Mouse (Mus musculus) olfactory bulb, adult 2 months (tissue): ENCODE data around the gene Klc4. TPM values are rescaled to one million over a fixed set of nuclear protein-coding genes. Genes with fewer than 3 reads are reported as not detected.

Experiments
- H3K27ac ChIP-seq: fragments of 200-500 bp; 2 replicates; pipeline ENCODE4 v1.5.1; 2012; ENCODE audit warnings: low read depth, low read length; ENCODE audit not compliant: insufficient read depth
- H3K4me1 ChIP-seq: fragments of 200-500 bp; 2 replicates; pipeline ENCODE4 v1.6.1; 2012; ENCODE audit warnings: low read length; ENCODE audit not compliant: control insufficient read depth, insufficient read depth
- H3K4me3 ChIP-seq: fragments of 200-500 bp; 2 replicates; pipeline ENCODE4 v1.5.1; 2012; ENCODE audit warnings: mild to moderate bottlenecking, low read depth, low read length, moderate library complexity; ENCODE audit not compliant: insufficient read depth
- CTCF ChIP-seq: fragments of 200-500 bp; IDR thresholded peaks from 2 replicates; pipeline ENCODE4 v1.5.1; 2012; ENCODE audit warnings: low read depth, mild to moderate bottlenecking, low read length, moderate library complexity; ENCODE audit not compliant: insufficient read depth
- POLR2A ChIP-seq: fragments of 200-500 bp; IDR thresholded peaks from 2 replicates; pipeline ENCODE4 v1.6.1; 2012; ENCODE audit warnings: mild to moderate bottlenecking, low read depth, low read length, moderate library complexity; ENCODE audit not compliant: insufficient read depth
- WGBS: fragments of 180-500 bp; shearing (Covaris S2); methylation state at CpG from one replicate; pipeline ENCODE4 v1.1.7; 2018; 5-methylcytosine and 5-hydroxymethylcytosine counted together
- polyA plus RNA-seq: library from polyadenylated mRNA; stranded (reverse); fragments of >200 nt; gene quantifications from 2 replicates; pipeline ENCODE4 v1.2.4, GENCODE M21; 2012; ENCODE audit warnings: low replicate concordance; ENCODE audit not compliant: missing spikeins, insufficient read depth, insufficient read length

The Klc4 gene
- polyA plus RNA-seq, 1 experiment, result not detected

GRCm38 (mm10) chr17:46661981-46662380 lies 16.2 kb upstream of the Klc4 start:
- 85% methylated on average over 12 of the region's 12 CpGs for WGBS
- H3K4me3 ChIP-seq, result no peak overlapping the region
- H3K4me1 ChIP-seq, result no peaks in the 10 kb centered on the region
- TF ChIP-seq POLR2A, result no peak
- TF ChIP-seq CTCF, result no peak
- no peak overlapping the region for H3K27ac ChIP-seq

- H3K4me1 ChIP-seq, result no peaks in the 10 kb centered on the region
- H3K27ac ChIP-seq, result no peak overlapping the region
- TF ChIP-seq POLR2A, result no peak
- TF ChIP-seq CTCF, result no peak
- H3K4me3 ChIP-seq, result no peak overlapping the region
- WGBS, result 95% methylated on average over 9 of the region's 9 CpGs
Observed at GRCm38 (mm10) chr17:46661351-46661750, 15.5 kb upstream of the Klc4 start.

- no peak overlapping the region for H3K4me3 ChIP-seq
- peaks cover 13% of the 10 kb centered on the region for H3K4me1 ChIP-seq
- WGBS, result 92% methylated on average over 6 of the region's 6 CpGs
- no peak for TF ChIP-seq CTCF
- no peak for TF ChIP-seq POLR2A
- no peak overlapping the region for H3K27ac ChIP-seq
Observed at GRCm38 (mm10) chr17:46656054-46656453, 10.2 kb upstream of the Klc4 start.

GRCm38 (mm10) chr17:46651755-46652547 lies 6.1 kb upstream of the Klc4 start:
- TF ChIP-seq POLR2A, result no peak
- TF ChIP-seq CTCF, result no peak
- Histone ChIP-seq H3K27ac (no peak overlapping the region), H3K4me3 (peak overlapping the region; percentile 59; the same call in 1 of the 2 replicates), H3K4me1 (peaks cover 20% of the 10 kb centered on the region)
- 65% methylated on average over 20 of the region's 20 CpGs for WGBS

DNA sequence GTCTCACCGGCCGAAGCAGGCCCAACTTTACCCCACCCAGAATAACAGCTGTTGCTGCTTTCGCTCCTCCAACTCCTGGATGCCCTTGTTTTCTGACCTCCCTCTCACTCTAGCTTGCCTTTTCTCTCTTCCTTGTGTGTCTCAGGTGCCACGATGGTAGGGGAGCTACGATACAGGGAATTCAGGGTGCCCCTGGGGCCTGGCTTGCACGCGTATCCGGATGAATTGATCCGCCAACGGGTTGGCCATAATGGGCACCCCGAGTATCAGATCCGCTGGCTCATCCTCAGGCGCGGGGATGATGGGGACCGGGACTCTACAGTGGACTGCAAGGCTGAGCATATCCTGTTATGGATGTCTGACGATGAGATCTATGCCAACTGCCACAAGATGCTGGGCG lies 5.5 kb upstream of the Klc4 start:
- no peak overlapping the region for H3K27ac ChIP-seq
- no peak for TF ChIP-seq POLR2A
- TF ChIP-seq CTCF, result no peak
- 70% methylated on average over 17 of the region's 17 CpGs for WGBS

GRCm38 (mm10) chr17:46650232-46651031 lies 4.6 kb upstream of the Klc4 start, which contains the start of gene Cul7:
Gene Cul7 (plus strand): TSS chr17:46650337.
- peaks cover 21% of the 10 kb centered on the region for H3K4me1 ChIP-seq
- TF ChIP-seq POLR2A (peak; percentile 86), CTCF (no peak)
- H3K27ac ChIP-seq, result peak within 1 kb of the TSS; percentile 64
- WGBS, result under 1% methylated on average over 58 of the region's 58 CpGs
- peak within 1 kb of the TSS; percentile 59 for H3K4me3 ChIP-seq

More for the DNA sequence above, 5.5 kb upstream of the Klc4 start:
- Histone ChIP-seq H3K4me3 (peak overlapping the region; percentile 59), H3K4me1 (peaks cover 20% of the 10 kb centered on the region)

DNA sequence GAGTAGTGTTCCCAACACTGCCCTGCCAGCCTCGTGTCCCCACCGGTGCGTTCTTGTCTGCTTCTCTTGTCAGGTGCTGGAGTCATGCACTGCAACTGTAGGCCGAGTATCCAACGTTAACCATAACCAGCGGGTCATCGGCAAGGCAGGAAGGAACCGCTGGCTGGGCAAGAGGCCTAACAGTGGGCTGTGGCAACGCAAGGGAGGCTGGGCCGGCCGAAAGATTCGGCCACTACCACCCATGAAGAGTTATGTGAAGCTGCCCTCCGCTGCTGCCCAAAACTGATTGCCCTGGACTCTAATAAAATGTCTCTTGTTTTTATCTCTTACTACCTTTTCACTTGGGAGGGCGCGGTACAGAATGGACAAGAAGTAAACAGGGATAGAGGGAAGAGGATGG lies 4.0 kb upstream of the Klc4 start:
- Histone ChIP-seq H3K27ac (peak overlapping the region; percentile 64), H3K4me3 (peak overlapping the region; percentile 59), H3K4me1 (peaks cover 27% of the 10 kb centered on the region)
- TF ChIP-seq CTCF (no peak), POLR2A (no peak)
- 28% methylated on average over 15 of the region's 15 CpGs for WGBS

- no peak for TF ChIP-seq CTCF
- Histone ChIP-seq H3K4me3 (no peak overlapping the region), H3K27ac (no peak overlapping the region), H3K4me1 (peaks cover 34% of the 10 kb centered on the region)
- WGBS, result 91% methylated on average over 9 of the region's 9 CpGs
Observed at GRCm38 (mm10) chr17:46648436-46648835, 2.6 kb upstream of the Klc4 start.

DNA sequence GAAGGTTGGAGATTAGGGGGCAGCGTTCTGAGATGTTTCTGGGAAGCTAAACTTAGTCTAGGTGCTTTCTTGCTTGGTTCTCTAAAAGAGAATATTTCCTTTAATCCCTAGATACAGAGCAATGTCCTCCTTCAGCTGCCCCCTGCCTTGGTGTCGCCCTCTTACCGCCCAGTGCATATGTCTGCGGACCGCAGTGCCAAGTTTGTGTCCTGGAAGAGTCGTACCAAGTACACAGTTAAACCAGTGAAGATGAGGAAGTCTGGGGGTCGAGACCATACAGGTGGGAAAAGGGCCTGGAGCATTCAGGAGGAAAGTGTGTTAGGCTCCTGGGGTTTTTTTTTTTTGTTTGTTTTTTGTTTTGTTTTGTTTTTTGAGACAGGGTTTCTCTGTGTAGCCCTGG lies 1.5 kb upstream of the Klc4 start:
- H3K27ac ChIP-seq, result no peak overlapping the region
- TF ChIP-seq CTCF (no peak), POLR2A (no peak)
- 92% methylated on average over 7 of the region's 7 CpGs for WGBS
- H3K4me3 ChIP-seq, result no peak overlapping the region
- peaks cover 31% of the 10 kb centered on the region for H3K4me1 ChIP-seq
